Mouse (Mus musculus): ENCODE data around the gene Adm2. TPM values are rescaled to one million over a fixed set of nuclear protein-coding genes. Genes with fewer than 3 reads are reported as not detected.

Gene Adm2
- total RNA-seq, 1 experiment: 4.6 TPM

GRCm38 (mm10) chr15:89300600-89300999, 21.9 kb upstream of the Adm2 start:
- no peak for TF ChIP-seq HCFC1 (IDR thresholded peaks at IDR 0.05; ENCODE audit: borderline replicate concordance, insufficient read depth, low read length)
- TF ChIP-seq MAFK (IDR thresholded peaks at IDR 0.05; ENCODE audit: insufficient read depth, low read depth, low read length): no peak
- no peak for TF ChIP-seq ZNF384 (IDR thresholded peaks at IDR 0.05; ENCODE audit: low read depth, low read length)
- no peak for TF ChIP-seq CHD2 (IDR thresholded peaks at IDR 0.05; ENCODE audit: low read depth, low read length)
- no peak for TF ChIP-seq ZC3H11A (IDR thresholded peaks at IDR 0.05; ENCODE audit: borderline replicate concordance, low read depth, low read length)
- Histone ChIP-seq H3K9me3 (ENCODE audit: control insufficient read depth, insufficient read depth, low read depth, low read length) (no peaks in the 10 kb centered on the region), H3K27ac (ENCODE audit: insufficient read depth, low read depth, low read length, poor library complexity, severe bottlenecking) (no peak overlapping the region), H3K4me3 (ENCODE audit: insufficient read depth in 1 of 2, low read depth in 1 of 2, low read length in 2 of 2, poor library complexity in 1 of 2, severe bottlenecking in 1 of 2) (no peak overlapping the region), H3K9ac (ENCODE audit: insufficient read depth, low read depth, low read length, poor library complexity, severe bottlenecking) (no peak overlapping the region), H3K4me1 (ENCODE audit: control insufficient read depth in 2 of 2, insufficient read depth in 2 of 2, low read length in 2 of 2, poor library complexity in 1 of 2) (no peaks in the 10 kb centered on the region), H3K36me3 (ENCODE audit: control insufficient read depth, insufficient read depth, low read length, poor library complexity, severe bottlenecking) (peaks cover 60% of the 10 kb centered on the region)
- in situ Hi-C loops (cut with MboI; ENCODE audit: low sequenced_read_pairs in 2 of 2, unreplicated experiment in 2 of 2): no loop called here
- DNase-seq (ENCODE audit: low read depth, low spot score): no peak

GRCm38 (mm10) chr15:89305966-89306365, 16.6 kb upstream of the Adm2 start:
- no peak overlapping the region for H3K27ac ChIP-seq (ENCODE audit: insufficient read depth, low read depth, low read length, poor library complexity, severe bottlenecking)
- TF ChIP-seq CHD2 (IDR thresholded peaks at IDR 0.05; ENCODE audit: low read depth, low read length) (no peak), ZNF384 (IDR thresholded peaks at IDR 0.05; ENCODE audit: low read depth, low read length) (no peak), HCFC1 (IDR thresholded peaks at IDR 0.05; ENCODE audit: borderline replicate concordance, insufficient read depth, low read length) (no peak), MAFK (IDR thresholded peaks at IDR 0.05; ENCODE audit: insufficient read depth, low read depth, low read length) (no peak), ZC3H11A (IDR thresholded peaks at IDR 0.05; ENCODE audit: borderline replicate concordance, low read depth, low read length) (no peak)
- no peaks in the 10 kb centered on the region for H3K4me1 ChIP-seq (ENCODE audit: control insufficient read depth in 2 of 2, insufficient read depth in 2 of 2, low read length in 2 of 2, poor library complexity in 1 of 2)
- H3K4me3 ChIP-seq (ENCODE audit: insufficient read depth in 1 of 2, low read depth in 1 of 2, low read length in 2 of 2, poor library complexity in 1 of 2, severe bottlenecking in 1 of 2): no peak overlapping the region
- in situ Hi-C loops (cut with MboI; ENCODE audit: low sequenced_read_pairs in 2 of 2, unreplicated experiment in 2 of 2): no loop called here
- DNase-seq (ENCODE audit: low read depth, low spot score): no peak
- no peaks in the 10 kb centered on the region for H3K9me3 ChIP-seq (ENCODE audit: control insufficient read depth, insufficient read depth, low read depth, low read length)
- no peak overlapping the region; the same call in 1 of the 2 replicates for H3K9ac ChIP-seq (ENCODE audit: insufficient read depth, low read depth, low read length, poor library complexity, severe bottlenecking)
- peaks cover 46% of the 10 kb centered on the region for H3K36me3 ChIP-seq (ENCODE audit: control insufficient read depth, insufficient read depth, low read length, poor library complexity, severe bottlenecking)

- Histone ChIP-seq H3K9ac (ENCODE audit: insufficient read depth, low read depth, low read length, poor library complexity, severe bottlenecking) (no peak overlapping the region), H3K4me1 (ENCODE audit: control insufficient read depth in 2 of 2, insufficient read depth in 2 of 2, low read length in 2 of 2, poor library complexity in 1 of 2) (no peaks in the 10 kb centered on the region), H3K27ac (ENCODE audit: insufficient read depth, low read depth, low read length, poor library complexity, severe bottlenecking) (no peak overlapping the region), H3K36me3 (ENCODE audit: control insufficient read depth, insufficient read depth, low read length, poor library complexity, severe bottlenecking) (peaks cover 38% of the 10 kb centered on the region), H3K9me3 (ENCODE audit: control insufficient read depth, insufficient read depth, low read depth, low read length) (no peaks in the 10 kb centered on the region), H3K4me3 (ENCODE audit: insufficient read depth in 1 of 2, low read depth in 1 of 2, low read length in 2 of 2, poor library complexity in 1 of 2, severe bottlenecking in 1 of 2) (no peak overlapping the region)
- no peak for DNase-seq (ENCODE audit: low read depth, low spot score)
- TF ChIP-seq HCFC1 (IDR thresholded peaks at IDR 0.05; ENCODE audit: borderline replicate concordance, insufficient read depth, low read length) (no peak), ZNF384 (IDR thresholded peaks at IDR 0.05; ENCODE audit: low read depth, low read length) (no peak), MAFK (IDR thresholded peaks at IDR 0.05; ENCODE audit: insufficient read depth, low read depth, low read length) (no peak), CHD2 (IDR thresholded peaks at IDR 0.05; ENCODE audit: low read depth, low read length) (no peak), ZC3H11A (IDR thresholded peaks at IDR 0.05; ENCODE audit: borderline replicate concordance, low read depth, low read length) (no peak)
- in situ Hi-C loops (cut with MboI; ENCODE audit: low sequenced_read_pairs in 2 of 2, unreplicated experiment in 2 of 2): no loop called here
Measured at GRCm38 (mm10) chr15:89307461-89307860, 15.1 kb upstream of the Adm2 start.

GRCm38 (mm10) chr15:89308406-89309139, 13.9 kb upstream of the Adm2 start:
- no peak overlapping the region for H3K9ac ChIP-seq (ENCODE audit: insufficient read depth, low read depth, low read length, poor library complexity, severe bottlenecking)
- H3K27ac ChIP-seq (ENCODE audit: insufficient read depth, low read depth, low read length, poor library complexity, severe bottlenecking): no peak overlapping the region
- H3K4me1 ChIP-seq (ENCODE audit: control insufficient read depth in 2 of 2, insufficient read depth in 2 of 2, low read length in 2 of 2, poor library complexity in 1 of 2): peaks cover 0 to 5% of the 10 kb centered on the region in 2 experiments; a peak in 1 of 4 replicates
- H3K9me3 ChIP-seq (ENCODE audit: control insufficient read depth, insufficient read depth, low read depth, low read length): no peaks in the 10 kb centered on the region
- peaks cover 27% of the 10 kb centered on the region; the same call in 1 of the 2 replicates for H3K36me3 ChIP-seq (ENCODE audit: control insufficient read depth, insufficient read depth, low read length, poor library complexity, severe bottlenecking)
- no peak for TF ChIP-seq HCFC1 (IDR thresholded peaks at IDR 0.05; ENCODE audit: borderline replicate concordance, insufficient read depth, low read length)
- TF ChIP-seq MAFK (IDR thresholded peaks at IDR 0.05; ENCODE audit: insufficient read depth, low read depth, low read length): no peak
- no peak for TF ChIP-seq ZNF384 (IDR thresholded peaks at IDR 0.05; ENCODE audit: low read depth, low read length)
- DNase-seq (ENCODE audit: low read depth, low spot score): no peak
- H3K4me3 ChIP-seq (ENCODE audit: insufficient read depth in 1 of 2, low read depth in 1 of 2, low read length in 2 of 2, poor library complexity in 1 of 2, severe bottlenecking in 1 of 2): no peak overlapping the region
- in situ Hi-C loops (cut with MboI; ENCODE audit: low sequenced_read_pairs in 2 of 2, unreplicated experiment in 2 of 2): no loop called here

Measured in ES-E14 (cell line).